Mouse (Mus musculus) cerebellum, postnatal 10 days (tissue): ENCODE results near the gene Rin1.

ENCODE experiments used
- DNase-seq, 2 experiments: peaks; one replicate each; pipeline ENCODE4 v3.0.0; 2021; ENCODE audit warnings: mixed read lengths in 2 of 2

The Rin1 gene

DNA sequence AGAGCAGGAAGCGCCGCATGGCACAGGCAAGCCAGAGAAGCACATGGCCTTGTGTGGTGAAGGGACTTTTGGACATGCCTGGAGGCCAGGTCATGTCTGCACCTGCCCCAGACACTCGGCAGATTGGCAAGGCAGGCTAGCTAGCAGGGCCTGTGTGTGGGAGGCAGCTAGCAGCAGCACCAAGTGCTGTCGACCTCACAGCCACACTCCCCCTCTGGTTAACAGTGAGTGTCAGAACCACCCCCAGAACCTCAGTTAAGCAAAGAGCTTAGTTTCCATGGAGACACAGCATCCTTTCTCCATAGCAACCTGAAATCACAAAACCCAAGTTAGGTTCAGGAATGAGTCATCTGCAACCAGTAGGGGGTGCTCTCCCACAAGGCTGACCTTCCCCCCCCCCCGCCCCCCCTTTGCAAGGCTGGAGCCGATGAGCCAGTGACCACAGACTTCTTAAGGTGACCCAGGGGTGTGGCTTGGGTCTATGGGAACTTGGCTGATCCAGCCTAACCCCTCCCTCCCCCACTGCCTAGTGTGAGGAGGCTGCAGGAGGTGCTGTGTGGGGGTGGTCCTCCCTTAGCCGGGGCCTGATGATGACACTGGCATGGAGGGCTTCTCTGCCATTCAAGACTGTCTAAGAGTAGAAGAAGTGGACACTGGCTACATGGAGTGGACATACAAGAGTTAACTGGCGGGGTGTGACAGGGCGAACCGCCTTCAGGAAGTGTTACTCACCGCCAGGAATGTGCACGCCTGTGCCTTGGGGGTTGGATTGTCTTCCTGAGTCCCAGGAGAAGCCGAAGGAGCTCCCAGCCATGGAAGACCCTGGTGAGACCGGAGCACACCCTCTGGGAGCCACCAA, at the start of gene Rin1:
TSS of gene Rin1 (plus strand) at position 435 of the 859 bp plus-strand sequence.
- peak; percentile 47 to 67 for DNase-seq

DNA sequence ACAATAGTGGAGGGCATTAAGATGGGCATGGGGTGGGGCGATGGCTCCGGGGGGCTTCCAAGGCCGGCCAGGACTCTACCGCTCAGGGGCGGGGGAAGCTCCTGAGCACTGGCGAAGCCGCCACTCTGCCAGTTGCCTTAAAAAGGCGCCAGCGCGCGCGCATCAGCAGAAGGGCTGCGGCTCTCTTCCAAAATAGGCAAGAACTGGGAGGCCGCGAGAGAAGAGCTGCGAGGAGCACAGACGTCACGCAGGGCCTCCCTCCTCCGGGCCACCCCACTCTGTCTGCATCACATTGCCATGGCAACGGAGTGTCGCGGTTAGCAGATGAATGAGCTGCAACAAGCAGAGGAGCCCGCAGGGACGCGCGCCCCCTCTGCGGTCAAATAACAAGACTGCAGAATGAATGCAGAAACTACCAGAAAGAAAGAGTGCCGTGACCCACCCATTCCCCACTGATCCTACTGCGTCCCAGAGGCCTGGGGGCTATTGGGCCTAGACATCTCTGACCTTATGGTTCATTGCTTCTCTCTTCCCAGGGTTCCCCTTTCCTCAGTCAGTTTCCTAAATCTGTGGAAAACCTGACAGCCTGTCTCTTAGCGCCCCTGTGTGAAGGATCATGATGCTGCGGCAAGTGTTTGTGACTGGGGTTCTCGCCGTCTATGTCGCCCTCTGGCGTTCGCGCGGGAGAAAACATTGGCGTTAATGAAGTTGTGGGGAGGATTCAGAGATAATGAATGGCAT, 48.4 kb upstream of the Rin1 start:
- peak; percentile 90 to 91 for DNase-seq

DNA sequence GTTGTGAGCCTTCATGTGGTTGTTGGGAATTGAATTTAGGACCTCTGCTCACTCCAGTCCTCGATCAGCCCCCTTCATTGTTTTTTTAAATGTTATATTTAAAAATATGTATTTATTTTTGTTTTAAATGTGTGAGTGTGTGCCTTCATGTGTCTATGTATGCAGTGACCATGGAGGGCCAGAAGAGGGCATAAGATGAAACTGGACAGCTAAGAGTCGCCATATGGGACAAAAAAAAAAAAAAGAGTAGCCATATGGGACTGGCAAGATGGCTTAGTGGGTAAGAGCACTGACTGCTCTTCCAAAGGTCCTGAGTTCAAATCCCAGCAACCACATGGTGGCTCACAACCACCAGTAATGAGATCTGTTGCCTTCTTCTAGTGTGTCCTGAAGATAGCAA, 46.6 kb upstream of the Rin1 start:
- peak; percentile 38 to 64 for DNase-seq

DNA sequence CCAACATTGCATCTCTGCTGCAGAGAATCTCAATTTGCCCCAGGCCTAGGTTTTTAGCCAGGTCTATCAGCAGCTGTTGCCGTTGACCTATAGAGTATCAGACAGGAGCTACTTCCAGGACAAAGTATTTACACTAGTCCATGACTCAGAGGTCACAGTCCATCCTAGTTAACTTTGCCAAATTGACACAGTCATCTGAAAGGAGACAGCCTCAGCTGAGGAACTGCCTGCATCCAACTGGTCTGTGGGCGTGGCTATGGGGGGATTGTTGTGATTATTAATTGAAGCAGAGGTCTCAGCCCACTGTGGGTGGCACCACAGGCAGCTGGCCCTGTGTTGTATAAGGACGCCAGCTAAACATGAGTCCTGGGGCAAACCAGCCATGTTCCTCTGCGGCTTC, 45.4 kb upstream of the Rin1 start:
- DNase-seq = no peak

DNA sequence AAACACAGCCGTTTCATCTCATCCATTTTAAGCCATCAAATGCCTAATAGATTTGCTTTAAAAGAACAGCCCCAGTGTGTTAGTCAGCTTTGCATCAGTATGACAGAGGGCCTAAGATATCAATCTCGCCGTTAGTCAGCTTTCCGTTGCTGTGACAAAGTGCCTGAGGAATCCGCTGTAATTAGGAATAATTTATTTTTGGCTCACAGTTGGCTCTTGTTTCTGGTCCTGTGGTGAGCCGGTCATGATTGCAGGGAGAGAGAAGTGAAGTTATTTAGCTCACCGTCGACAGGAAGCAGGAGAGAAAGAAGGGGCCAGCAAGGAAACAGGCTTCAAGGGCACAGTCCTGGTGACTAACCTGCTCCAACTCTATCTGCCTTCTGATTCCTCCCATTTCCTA, 37.1 kb upstream of the Rin1 start:
- DNase-seq = no peak

DNA sequence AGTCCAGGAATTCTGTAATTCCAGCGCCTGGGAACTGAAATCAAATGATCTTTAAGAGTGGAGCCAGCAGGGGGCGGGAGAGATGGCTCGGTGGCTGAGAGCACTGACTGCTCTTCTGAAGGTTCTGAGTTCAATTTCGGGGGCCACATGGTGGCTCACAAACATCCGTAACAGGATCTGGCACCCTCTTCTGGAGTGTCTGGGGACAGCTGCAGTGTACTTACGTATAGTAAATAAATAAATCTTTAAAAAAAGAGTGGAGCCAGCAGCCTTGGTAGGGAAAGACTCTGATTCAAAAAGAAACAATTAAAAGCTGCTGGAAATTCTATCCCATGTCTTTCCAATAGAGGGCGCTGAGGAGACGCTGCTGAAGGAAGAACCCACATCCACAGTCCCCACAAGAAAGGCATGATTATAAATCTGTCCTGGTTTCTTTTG, 35.3 kb upstream of the Rin1 start:
- peak; percentile 51 to 70 for DNase-seq

DNA sequence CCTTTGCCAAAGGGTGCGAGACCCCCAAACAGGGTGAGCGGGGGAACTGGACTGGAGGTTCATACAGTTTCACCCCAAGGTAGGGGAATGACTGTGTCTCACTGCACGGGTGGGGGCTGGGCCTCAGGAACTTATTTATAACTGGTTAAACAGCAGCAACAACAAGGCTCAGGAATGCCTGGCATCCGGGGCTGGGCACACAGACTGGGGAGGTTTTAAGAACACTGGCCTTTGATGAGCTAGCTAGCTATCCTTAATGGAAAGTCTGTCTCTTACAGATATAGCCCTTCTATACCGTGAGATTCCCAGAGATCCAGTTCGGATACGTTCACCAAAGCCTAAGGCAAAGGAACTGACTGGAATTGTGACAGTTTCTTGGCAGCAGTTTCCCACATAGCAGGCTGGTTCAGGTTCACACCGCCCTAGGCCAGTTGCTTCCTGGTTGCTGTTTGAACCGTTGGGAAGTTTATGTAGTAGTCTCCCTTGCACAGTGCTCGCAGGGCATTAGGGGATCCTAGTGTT, 34.0 kb upstream of the Rin1 start:
- DNase-seq = no peak

DNA sequence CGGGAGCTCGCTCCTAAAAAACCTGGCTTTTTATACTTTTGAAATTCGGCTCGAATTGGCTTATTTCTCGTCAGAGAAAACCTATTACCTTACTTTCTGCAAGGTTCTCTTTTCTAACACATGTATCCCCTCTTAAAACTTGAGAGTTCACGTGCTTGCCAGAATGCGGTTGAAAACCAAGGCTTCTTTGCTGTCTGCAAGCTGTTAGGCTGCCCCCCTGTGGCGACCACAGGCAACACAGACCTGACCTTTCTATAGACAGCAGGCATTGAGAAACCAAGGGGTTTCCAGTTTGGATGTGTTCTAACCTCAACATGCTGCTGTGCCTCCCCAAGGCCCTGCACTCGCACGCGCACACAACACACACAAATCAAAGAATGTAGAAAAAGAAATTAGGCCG, 33.5 kb upstream of the Rin1 start:
- peak; percentile 90 for DNase-seq

DNA sequence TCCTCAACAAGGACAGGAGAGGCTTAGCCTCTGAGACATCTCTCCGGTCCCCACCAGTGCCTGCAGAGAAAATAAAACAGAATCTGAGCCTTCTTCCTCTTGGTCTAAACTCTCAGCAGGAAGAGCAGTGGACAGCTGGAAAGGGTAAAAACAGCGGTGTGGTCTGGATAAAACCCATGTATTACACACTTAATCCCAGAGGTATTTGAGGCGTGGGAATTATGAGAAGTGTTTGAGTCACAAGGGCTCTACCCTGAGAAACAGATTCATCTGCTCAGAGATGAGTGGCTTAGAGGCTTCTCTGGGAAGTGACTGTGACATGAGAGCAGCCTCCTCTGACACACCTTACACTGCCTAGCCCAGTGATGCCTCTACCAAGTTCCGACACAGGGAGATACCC, 32.7 kb upstream of the Rin1 start:
- no peak for DNase-seq

DNA sequence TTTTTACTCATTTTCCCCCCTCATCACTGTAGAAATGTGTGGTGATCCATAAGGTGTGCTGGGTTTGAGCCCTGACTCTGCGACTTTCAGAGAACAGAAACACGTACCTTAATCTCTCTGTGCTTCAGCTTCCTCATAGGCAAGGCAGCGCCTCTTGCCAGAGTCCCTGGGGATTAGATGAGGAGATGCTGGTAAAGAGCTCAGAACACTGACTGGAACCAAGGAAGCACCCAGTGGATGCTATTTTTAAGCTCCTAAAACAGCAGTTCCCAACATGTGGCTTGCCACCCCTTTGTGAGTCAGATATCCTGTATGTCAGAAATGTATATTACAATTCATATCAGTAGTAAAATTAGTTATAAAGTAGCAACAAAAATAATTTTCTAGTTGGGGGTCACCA, 32.1 kb upstream of the Rin1 start:
- no peak for DNase-seq

DNA sequence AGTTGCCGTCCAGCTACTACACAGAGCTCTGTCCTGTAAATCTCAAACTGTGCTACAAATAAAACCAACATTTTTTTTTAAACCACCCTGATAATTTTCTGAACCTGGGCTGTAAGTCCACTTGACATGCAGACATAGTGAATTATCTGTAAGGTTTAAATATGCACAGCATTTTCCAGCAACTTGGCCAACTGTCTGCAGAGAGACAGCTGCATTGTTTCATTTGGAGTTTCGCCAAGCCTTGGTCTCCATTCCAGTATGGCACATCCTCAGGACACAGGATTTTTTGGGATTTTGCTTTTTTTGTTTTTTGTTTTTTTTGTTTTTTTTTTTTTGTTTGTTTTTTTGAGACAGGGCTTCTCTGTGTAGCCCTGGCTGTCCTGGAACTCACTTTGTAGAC, 28.9 kb upstream of the Rin1 start:
- DNase-seq = peak; percentile 64 to 67

DNA sequence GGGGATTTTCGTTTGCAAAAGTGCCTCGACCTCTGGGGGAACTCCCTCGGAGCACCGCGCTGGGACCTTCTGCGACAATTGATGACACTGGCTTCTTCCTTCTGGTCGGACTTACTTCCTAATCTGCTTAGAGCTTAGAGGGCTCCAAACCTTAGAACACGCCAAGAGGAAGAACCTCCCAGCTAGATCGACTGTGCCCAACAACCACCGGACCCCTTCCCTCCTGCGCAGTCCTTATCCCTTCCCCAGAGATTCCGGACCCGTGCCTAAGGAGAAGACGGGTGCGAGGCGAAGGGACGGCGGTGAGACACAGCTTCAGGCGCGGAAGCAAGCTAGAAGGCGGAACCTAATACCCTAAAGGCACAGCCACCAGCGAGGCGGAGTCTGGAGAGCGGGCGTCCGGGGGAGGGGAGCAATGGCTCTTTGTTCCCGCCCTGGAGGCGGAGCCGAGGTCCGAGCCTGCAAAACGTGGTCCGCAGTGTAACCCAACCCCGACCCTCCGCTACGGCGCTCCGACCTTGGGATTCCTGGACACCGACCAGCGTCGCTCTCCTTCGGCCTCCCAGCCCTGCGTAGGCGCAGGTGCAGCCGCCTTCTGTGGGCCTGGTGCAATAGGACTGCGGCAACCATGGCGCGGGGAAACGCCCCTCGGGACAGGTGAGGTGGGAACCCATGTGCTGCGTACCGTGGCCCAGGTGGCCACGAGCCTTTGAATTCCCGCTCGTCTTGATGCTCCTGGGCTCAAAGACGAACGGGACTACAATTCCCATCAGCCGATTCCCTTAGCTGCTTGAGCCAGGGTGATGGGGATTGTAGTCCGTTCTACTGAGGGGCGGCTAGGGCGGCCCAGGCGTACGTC, 26.4 kb upstream of the Rin1 start, which contains the start of gene Slc29a2:
TSS of gene Slc29a2 (plus strand) at position 240 of the 859 bp plus-strand sequence.
- DNase-seq = peak; percentile 94 to 96

DNA sequence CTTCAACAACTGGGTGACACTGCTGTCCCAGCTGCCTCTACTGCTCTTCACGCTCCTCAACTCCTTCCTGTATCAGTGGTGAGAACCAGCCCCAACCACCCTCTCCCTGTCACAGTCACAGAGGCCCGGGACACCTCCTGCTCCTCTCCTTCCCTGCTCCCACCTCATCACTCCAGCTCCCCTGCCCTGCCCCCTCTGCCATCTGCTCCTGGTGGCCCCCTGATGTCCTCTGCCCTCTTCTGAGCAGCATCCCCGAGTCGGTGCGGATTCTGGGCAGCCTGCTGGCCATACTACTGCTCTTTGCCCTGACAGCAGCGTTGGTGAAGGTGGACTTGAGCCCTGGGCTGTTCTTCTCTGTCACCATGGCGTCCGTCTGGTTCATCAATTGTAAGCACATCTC, 24.2 kb upstream of the Rin1 start:
- peak; percentile 60 to 72 for DNase-seq

DNA sequence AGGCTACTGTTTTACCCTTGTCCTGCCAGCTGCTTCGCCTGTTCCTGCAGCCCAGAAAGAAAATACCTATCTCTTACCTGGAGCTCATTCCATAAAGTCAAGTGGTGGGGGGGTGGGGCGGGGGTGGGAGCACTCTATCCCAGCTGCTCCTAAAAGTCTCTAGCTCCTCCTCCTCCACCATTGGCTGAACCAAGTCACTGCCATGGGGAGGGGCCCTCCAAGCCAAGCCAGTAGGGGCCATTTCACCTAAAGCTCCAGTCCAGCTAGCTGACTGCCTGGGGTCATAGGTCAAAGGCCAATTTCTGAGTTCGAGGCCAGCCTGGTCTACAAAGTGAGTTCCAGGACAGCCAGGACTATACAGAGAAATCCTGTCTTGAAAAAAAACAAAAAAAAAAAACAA, 17.6 kb upstream of the Rin1 start:
- no peak for DNase-seq

DNA sequence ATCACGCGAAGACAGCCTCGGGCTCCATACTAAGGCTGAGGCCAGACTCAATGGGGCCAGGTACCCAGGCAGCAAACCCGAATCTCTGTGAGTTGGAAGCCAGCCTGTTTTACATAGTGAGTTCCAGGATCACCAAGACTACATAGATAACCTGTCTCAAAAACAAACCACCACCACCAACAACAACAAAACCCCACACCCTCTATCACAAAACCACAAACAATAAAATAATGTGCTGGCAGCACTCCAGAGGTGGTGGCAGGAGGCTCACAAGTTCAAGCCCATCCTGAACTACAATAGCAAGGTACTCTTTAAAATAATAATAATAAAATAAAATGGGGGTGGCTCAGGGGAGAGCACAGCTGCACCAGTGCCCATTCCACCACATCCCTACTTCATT, 13.7 kb upstream of the Rin1 start:
- DNase-seq = no peak

DNA sequence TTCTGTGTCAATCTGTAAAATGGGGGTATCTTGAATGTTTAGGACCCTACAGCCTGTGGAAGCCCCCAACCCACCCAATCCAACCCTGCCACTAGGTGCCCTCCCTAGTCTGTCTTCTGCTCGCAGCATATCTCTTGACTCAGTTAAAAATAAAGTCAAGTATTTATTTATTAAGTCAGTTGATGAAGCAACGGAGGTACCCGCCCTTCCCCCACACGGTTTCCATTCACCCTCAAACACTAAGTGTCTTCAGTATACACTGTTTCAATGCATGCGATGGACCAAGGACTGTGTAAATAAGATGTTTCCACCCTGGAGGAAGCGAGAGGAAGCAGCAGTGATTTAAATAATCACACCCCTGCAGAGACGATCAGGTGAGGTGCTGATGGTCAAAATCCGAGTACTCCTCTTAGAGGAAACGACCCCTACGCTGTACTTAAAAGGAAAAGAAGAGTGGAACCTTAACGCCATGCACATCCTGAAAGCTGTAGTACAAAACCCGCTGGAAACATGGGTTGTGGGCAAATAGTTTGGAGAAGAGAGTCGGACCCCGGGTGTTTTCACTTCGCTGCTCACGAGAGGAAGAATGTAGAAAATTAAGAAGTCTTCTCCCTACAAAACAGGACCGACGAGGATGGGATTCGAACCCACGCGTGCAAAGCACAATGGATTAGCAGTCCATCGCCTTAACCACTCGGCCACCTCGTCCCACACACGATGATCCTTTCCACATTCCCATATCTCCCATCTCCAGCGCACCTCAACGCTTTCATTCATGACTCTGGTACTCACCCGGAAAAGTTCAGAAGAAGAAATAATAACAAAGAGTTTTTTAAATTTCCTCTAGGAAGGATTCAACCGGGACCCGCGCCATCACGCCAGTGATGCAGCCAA, 12.4 kb upstream of the Rin1 start:
- peak; percentile 91 for DNase-seq

DNA sequence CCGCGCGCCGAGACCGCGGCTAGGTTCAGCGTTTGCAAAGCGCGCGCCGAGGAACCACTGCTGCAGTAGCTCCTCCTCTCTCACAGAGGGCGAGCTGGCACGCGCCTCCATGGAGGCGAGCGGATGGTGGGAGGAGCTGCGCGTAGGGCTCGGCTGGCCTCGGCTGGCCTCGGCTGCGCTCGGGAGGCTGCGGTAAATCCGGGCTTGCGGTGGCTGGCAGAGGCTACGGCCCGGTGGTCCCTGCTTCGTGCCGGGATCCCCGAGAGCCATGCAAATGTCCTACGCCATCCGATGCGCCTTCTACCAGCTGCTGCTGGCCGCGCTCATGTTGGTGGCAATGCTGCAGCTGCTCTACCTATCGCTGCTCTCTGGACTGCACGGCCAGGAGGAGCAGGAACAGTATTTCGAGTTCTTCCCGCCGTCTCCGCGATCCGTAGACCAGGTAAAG, 11.5 kb upstream of the Rin1 start, which contains the start of the genes B4gat1 and AC124502.3:
TSS of gene B4gat1 (plus strand) at position 118 of the 448 bp plus-strand sequence.
TSS of gene AC124502.3 (plus strand) at position 183 of the 448 bp plus-strand sequence.
- DNase-seq = peak; percentile 96 to 98

DNA sequence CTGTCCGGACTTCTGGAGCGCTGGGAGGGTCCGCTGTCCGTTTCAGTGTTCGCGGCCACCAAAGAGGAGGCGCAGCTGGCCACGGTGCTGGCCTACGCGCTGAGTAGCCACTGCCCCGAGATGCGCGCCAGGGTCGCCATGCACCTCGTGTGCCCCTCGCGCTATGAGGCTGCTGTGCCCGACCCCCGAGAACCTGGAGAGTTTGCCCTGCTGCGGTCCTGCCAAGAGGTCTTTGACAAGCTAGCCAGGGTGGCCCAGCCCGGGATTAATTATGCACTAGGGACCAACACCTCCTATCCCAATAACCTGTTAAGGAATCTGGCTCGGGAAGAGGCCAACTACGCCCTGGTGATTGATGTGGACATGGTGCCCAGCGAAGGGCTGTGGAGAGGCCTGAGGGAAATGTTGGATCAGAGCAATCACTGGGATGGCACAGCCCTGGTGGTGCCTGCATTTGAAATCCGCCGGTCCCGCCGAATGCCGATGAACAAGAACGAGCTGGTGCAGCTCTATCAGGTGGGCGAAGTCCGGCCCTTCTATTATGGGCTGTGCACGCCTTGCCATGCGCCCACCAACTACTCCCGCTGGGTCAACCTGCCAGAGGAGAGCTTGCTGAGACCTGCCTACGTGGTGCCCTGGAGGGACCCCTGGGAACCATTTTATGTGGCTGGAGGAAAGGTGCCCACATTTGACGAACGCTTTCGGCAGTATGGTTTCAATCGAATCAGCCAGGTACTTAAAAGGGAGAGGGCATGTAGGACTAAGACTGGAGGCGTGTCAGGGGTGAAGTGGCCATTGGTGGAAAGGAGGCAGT, 10.8 kb upstream of the Rin1 start:
- peak; percentile 51 to 60 for DNase-seq

DNA sequence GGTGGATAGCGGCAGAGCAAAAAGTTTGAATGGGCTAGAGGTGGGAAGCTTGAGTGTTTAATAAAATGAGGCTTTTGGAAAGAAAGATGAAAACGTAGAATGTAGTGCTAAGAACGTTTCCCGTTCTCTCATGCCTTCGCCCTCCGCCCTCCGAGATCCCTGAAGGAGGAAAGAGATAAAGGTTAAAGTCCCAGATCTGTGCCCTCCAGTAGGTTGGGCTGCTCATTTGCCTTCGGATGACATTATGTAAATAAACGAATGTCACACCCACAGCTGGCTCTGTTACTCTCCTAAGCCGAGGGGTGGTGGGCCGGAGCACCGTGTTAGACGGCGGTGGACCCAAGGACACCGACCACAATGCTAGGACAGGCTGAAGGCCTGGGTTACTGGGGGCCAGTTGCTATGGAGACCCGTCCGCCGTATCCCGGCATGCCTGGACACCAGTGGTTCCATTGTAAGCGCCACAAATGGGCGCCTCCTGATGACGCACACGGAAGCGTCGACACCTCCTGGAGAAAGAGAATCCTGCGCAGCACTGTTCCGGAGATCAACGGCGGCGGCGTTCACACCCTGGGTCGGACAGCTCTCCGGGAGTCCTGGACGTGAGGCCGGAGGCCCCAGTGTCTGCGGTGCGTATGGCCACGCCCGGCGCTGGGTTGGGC, 9.3 kb upstream of the Rin1 start, which contains the start of gene Brms1:
TSS of gene Brms1 (plus strand) at position 493 of the 662 bp plus-strand sequence.
- DNase-seq = peak; percentile 95 to 96

DNA sequence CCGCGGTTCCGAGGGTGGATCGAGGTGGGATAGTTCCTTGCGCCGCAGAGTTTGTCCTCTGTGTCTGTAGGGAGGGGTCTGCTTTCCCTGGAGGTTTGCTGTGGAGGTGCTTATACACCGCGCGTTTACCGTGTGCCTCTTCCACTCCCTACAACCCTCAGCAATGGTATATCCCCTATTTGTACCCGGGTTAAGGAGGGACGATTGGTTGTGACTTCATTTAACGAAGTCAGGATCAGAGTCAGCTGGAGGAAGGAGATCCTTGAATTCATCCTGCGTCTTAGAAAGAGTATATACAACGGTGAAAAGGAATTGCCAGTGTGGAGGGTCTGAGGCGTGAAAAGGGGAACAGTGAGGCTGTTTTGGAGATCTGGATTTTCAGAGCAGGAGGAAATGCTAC, 8.7 kb upstream of the Rin1 start:
- DNase-seq = no peak
